Mouse (Mus musculus): ENCODE data around the gene C1qa.

C1qa gene

GRCm38 (mm10) chr4:136904767-136905539 lies 6.3 kb upstream of the C1qa start:
- no peak for DNase-seq (ENCODE audit: low spot score)

DNA sequence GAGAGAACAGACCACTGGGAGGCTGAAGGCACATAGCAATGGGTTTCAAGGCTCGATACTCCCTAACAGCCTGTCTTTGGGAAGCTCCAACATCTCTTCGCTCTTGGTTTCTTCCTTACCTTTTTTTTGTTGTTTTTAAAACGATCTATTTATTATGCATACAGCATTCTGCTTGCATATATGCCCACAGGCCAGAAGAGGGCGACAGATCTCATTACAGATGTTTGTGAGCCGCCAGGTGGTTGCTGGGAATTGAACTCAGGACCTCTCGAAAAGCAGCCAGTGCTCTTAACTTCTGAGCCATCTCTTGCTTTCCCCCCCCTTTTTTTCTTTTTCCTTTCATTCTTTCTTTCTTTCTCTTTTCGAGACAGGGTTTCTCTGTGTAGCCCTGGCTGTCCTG lies 551 bp upstream of the C1qa start:
- no peak for DNase-seq (ENCODE audit: low spot score)

- DNase-seq (ENCODE audit: low spot score): no peak
Observed at GRCm38 (mm10) chr4:136898084-136898598, 462 bp downstream of the C1qa start.

- DNase-seq (ENCODE audit: low spot score): no peak
Observed at GRCm38 (mm10) chr4:136896461-136896860, 2.1 kb downstream of the C1qa start.

GRCm38 (mm10) chr4:136895861-136896260 lies 2.7 kb downstream of the C1qa start:
- DNase-seq (ENCODE audit: low spot score): no peak

- DNase-seq (ENCODE audit: low spot score): no peak
Observed at GRCm38 (mm10) chr4:136894821-136895220, 3.8 kb downstream of the C1qa start.

GRCm38 (mm10) chr4:136893691-136894543 lies 4.7 kb downstream of the C1qa start:
- peak; percentile 78 for DNase-seq (ENCODE audit: low spot score)

DNA sequence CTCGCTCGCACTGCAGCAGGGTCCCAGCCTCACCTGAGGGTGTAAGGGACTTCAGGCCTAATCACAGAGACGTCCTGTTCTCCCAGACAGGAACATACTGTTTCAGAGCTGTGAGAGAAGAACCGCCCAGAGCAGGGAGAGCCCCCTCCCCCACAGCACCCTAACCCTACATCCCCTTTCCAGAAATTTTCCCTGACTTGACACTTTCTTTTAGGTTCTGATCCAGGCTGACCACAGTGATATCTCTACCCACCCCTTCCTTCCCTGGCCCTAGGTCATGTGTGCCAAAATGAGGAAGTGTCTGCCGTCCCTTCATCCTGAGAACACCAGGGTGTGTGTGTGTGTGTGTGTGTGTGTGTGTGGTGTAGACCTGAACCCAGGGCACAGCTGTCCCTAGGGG lies 5.8 kb downstream of the C1qa start, which contains the start of gene C1qc:
Gene C1qc, minus strand, starts transcription at position 255 of the 400 bp plus-strand sequence.
- DNase-seq (ENCODE audit: low spot score): no peak

- DNase-seq (ENCODE audit: low spot score): no peak
Observed at GRCm38 (mm10) chr4:136892371-136892770, 6.2 kb downstream of the C1qa start.

- DNase-seq (ENCODE audit: low spot score): no peak
Observed at GRCm38 (mm10) chr4:136891115-136891514, 7.5 kb downstream of the C1qa start.

DNA sequence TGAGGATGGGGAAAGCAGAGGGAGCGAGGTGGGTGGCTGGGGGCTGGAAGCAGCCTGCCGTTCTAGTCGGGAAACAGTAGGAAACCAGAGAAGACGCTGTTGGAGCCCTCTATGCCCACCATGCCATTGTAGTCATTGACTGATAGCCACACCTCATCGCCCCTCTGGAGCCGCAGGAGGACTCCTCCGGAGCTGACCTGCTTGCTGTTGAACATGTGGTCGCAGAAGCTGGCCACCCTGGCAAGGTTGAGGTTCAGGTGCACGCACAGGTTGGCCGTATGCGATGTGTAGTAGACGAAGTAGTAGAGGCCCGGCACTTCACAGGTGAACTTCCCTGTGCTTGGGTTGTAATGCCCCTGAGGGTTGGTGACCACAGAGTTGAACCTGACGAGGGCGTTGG lies 8.6 kb downstream of the C1qa start:
- DNase-seq (ENCODE audit: low spot score): no peak

DNA sequence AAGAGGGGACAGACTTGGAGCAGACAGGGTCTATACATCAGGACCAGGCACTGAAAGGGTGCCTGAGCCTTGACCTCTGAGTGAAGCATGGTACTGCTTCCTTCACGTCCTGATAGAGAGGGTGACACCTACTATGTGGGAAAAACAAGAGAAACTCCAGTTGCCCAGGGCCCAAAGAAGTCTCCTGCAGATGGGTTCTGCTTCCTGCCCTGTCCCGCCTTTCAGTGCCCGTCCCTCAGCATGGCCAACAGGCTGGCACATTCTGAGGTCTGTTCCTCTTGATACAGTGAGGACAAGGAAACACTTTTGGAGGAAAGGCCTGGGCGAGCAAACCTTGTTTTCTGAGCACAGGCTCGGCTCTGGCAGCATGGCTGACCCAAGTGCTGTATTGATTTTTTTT lies 10.9 kb downstream of the C1qa start:
- DNase-seq (ENCODE audit: low spot score): no peak

DNA sequence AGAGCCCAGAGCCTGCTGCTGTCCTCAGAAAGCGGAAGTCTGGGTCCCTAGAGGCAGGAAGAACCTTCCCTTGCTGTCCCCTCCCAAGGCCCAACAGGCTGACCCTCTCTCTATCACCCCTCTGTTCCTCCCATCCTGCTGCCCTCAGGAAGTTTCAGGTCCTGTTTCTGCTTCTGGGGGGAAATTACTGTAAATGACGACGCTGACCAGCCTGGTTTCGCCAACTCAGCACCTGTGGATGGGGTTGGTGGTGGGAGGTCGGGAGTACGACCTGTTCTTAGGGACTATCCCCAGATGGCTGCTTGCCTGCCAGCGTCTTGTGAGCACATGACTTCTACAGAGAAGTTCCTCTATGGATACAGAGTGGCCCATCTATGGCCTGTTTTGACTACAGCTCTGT lies 12.5 kb downstream of the C1qa start, which contains the start of gene C1qb:
Gene C1qb, minus strand, starts transcription at position 87 of the 400 bp plus-strand sequence.
- DNase-seq (ENCODE audit: low spot score): no peak

DNA sequence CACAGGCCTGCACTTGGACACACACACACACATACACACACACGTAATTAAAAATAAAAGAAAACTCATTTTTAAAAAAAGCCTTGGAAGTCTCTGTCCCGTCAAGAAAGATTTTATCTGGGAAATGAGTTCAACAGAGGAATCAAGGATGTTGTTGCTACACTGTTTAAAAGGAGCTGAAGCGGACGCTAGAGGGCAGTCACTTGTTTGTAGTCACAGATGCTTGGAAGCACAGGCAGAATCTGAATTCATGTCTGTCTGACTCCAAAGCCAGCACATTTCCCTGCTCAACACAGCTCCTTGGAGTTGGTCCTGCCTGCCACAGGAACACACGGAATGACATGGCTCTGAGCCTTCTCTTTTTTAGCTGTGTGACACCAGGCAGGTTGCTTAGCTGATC lies 20.0 kb downstream of the C1qa start:
- peak; percentile 71 for DNase-seq (ENCODE audit: low spot score)

GRCm38 (mm10) chr4:136878171-136878570 lies 20.4 kb downstream of the C1qa start:
- peak; percentile 22 for DNase-seq (ENCODE audit: low spot score)

- DNase-seq (ENCODE audit: low spot score): peak; percentile 71
Observed at GRCm38 (mm10) chr4:136876971-136877370, 21.6 kb downstream of the C1qa start.

GRCm38 (mm10) chr4:136875012-136875411 lies 23.6 kb downstream of the C1qa start:
- DNase-seq (ENCODE audit: low spot score): no peak

GRCm38 (mm10) chr4:136868371-136868770 lies 30.2 kb downstream of the C1qa start:
- DNase-seq (ENCODE audit: low spot score): no peak

GRCm38 (mm10) chr4:136867690-136868345 lies 30.8 kb downstream of the C1qa start:
- peak; percentile 55 for DNase-seq (ENCODE audit: low spot score)

DNA sequence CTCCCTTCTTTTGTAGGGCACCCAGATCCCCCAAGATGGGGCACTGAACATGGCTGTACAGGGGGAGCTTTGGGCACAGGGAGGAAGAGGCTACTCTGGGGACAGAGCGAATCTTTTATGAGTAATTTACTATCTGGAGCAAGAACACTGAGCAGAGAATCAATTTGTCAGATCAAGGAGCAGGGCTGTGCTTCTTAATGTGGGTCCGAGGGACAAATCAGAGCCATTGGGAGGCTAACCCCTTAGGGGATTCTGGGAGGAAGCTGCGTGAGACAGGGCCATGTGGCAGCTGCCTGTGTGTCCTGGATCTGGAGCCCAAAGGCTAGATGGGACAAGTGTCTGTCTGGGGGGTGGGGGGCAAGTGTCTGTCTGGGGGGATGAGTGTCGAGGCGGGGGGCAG lies 33.1 kb downstream of the C1qa start:
- DNase-seq (ENCODE audit: low spot score): peak; percentile 29

DNA sequence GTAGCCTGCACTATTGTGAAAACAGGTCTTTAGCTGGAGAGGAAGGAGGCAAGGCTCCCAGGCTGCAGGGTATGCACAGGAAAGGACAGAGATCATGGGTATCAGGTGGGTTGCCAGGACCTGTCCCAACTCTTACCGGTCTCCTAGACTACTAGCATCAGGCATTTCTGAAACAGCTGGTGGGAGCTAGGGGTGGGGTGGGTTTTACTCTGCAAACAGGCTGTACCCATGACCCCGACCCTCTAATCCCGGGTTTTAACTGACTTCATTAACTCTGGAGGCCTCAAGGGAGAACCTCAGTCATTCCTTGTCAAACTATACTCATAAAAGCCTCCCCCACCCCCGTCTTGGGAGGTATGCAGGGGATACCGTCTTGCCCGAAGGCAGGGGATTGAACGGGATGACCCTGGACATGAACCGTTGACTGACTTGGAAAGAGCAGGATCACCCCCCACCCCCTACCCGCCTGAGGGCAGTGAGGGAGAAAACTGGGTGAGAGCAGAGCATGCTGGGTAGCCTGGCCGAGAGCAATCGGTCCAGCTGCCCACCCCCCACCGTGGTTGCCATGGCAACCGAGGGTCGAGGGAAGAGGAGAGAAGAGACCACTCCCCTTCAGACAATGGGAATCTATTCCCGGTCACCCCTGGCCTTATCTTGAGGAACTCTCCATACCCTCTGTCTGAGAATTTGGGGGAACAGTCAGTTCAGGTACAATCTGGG lies 33.7 kb downstream of the C1qa start:
- peak; percentile 87 for DNase-seq (ENCODE audit: low spot score)

DNA sequence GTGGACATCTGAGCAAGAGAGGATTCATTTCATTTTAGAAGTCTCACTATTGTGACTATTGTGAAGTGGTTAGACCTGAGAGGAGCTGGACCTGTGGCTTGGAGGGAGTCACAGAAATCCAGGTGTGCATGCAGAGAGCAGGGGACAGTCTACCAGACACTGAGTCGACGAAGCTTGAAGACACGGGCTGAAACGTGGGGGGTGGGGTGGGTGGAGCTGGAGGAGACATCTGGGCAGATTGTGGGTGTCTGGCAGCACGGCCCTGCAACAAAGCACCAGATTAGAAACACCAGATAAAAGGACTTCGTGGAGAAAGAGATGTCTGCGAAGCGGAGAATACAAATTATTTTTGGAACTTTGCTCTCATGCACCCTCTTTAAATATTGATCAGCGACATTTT lies 35.1 kb downstream of the C1qa start:
- DNase-seq (ENCODE audit: low spot score): no peak

All from embryo, embryonic 10 days (tissue).